Mouse (Mus musculus) layer of hippocampus, adult 9-10 months (tissue): ENCODE data around the gene Adam11.

Experiments
- DNase-seq: peaks from one replicate; pipeline ENCODE4 v3.0.0; 2022; ENCODE audit warnings: low spot score

Adam11 gene

DNA sequence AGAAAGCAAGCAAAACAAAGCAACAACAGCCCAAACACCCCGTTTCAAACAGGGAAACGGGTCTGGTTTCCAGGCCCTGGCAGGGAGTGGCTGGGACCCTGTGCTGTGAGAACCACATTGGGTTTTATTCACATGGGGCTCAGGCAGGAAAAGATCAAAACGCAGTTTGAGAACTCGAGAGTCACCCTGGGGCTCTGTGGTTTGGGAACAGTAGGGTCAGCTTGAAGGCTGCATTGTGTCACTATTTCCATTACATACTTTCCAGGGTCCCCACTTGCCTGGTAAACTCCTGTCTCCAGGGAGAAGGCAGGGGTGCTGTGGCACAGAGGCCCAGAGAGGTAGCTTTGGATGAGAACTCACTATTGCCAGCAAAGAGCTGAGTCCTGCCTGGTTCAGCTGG is 65.9 kb downstream of the Adam11 start:
- DNase-seq, result no peak
